Mouse (Mus musculus) layer of hippocampus, adult 18-20 months (tissue): ENCODE measurements around the gene Bcl2l1. TPM values are rescaled to one million over a fixed set of nuclear protein-coding genes. Genes with fewer than 3 reads are reported as not detected.

Experiments used
- DNase-seq, 2 experiments: peaks; one replicate each; pipeline ENCODE4 v3.0.0; 2022; ENCODE audit warnings: low spot score in 2 of 2
- total RNA-seq, 2 experiments: library from RNA; stranded (reverse); gene quantifications; 2 replicates each; pipeline ENCODE4 v1.2.3; 2021

Gene Bcl2l1
- total RNA-seq, 2 experiments from 2014 or later, result 134 to 146 TPM

- no peak for DNase-seq
Measured at GRCm38 (mm10) chr2:152804408-152805110, 27.0 kb downstream of the Bcl2l1 start.

- DNase-seq, result no peak
Measured at GRCm38 (mm10) chr2:152803081-152803480, 28.4 kb downstream of the Bcl2l1 start.

- no peak for DNase-seq
Measured at GRCm38 (mm10) chr2:152802303-152802702, 29.2 kb downstream of the Bcl2l1 start.

- DNase-seq, result no peak
Measured at GRCm38 (mm10) chr2:152800762-152801113, 30.8 kb downstream of the Bcl2l1 start.

GRCm38 (mm10) chr2:152799954-152800761 is 31.4 kb downstream of the Bcl2l1 start:
- DNase-seq, result no peak

GRCm38 (mm10) chr2:152797589-152797988 is 33.9 kb downstream of the Bcl2l1 start:
- no peak for DNase-seq

GRCm38 (mm10) chr2:152794281-152794827 is 37.2 kb downstream of the Bcl2l1 start:
- peak in 1 of 2 experiments; percentile 31 for DNase-seq

- peak in 1 of 2 experiments; percentile 59 for DNase-seq
Measured at GRCm38 (mm10) chr2:152793381-152793780, 38.1 kb downstream of the Bcl2l1 start.

- no peak for DNase-seq
Measured at GRCm38 (mm10) chr2:152792461-152792860, 39.1 kb downstream of the Bcl2l1 start.

GRCm38 (mm10) chr2:152789591-152789999 is 41.9 kb downstream of the Bcl2l1 start:
- no peak for DNase-seq

GRCm38 (mm10) chr2:152788892-152789421 is 42.6 kb downstream of the Bcl2l1 start:
- DNase-seq, result no peak

GRCm38 (mm10) chr2:152787543-152787942 is 44.0 kb downstream of the Bcl2l1 start:
- DNase-seq, result no peak

GRCm38 (mm10) chr2:152787136-152787535 is 44.4 kb downstream of the Bcl2l1 start:
- DNase-seq, result no peak

- DNase-seq, result peak; percentile 71 to 94
Measured at GRCm38 (mm10) chr2:152785446-152786350, 45.8 kb downstream of the Bcl2l1 start.

- no peak for DNase-seq
Measured at GRCm38 (mm10) chr2:152784640-152785039, 46.9 kb downstream of the Bcl2l1 start.

- DNase-seq, result no peak
Measured at GRCm38 (mm10) chr2:152783241-152783640, 48.3 kb downstream of the Bcl2l1 start.

- no peak for DNase-seq
Measured at GRCm38 (mm10) chr2:152782656-152783055, 48.9 kb downstream of the Bcl2l1 start.

- DNase-seq, result no peak
Measured at GRCm38 (mm10) chr2:152781031-152781711, 50.4 kb downstream of the Bcl2l1 start.

- DNase-seq, result no peak
Measured at GRCm38 (mm10) chr2:152780466-152780865, 51.1 kb downstream of the Bcl2l1 start.

- DNase-seq, result no peak
Measured at GRCm38 (mm10) chr2:152777081-152777480, 54.4 kb downstream of the Bcl2l1 start.
